8 mouse cellular contexts compared by ENCODE assay signal in genomic region chr4:43559519-43560242, GRCm38 (mm10). TPM values are rescaled to one million over a fixed set of nuclear protein-coding genes. Genes with fewer than 3 reads are reported as not detected.
DNase-seq lines count a peak whose midpoint lies in the region; ATAC-seq and TF ChIP-seq lines count a peak whose summit lies in the region.

No protein-coding gene starts in this region.

- WGBS in heart, embryonic 11.5 days (ENCODE audit: insufficient replicate concordance) = 52% methylated on average over 13 of the region's 13 CpGs
- WGBS in hindbrain, embryonic 10.5 days = 80% methylated on average over 13 of the region's 13 CpGs
- WGBS in macrophage (ENCODE audit: missing documents) = 3% methylated on average over 12 of the region's 13 CpGs

- H3K4me3 ChIP-seq in heart, embryonic 11.5 days (ENCODE audit: low read depth, low read length) = peak overlapping the region; percentile 97
- H3K4me3 ChIP-seq in C2C12 (ENCODE audit: insufficient read depth, poor library complexity, severe bottlenecking) (peak overlapping the region; percentile 86), macrophage (ENCODE audit: inconsistent target) (peak overlapping the region; percentile 94)
- H3K4me3 ChIP-seq in hindbrain, embryonic 10.5 days = peak overlapping the region; percentile 87

- H3K4me2 ChIP-seq in heart, embryonic 11.5 days = peak overlapping the region; percentile 79

- H3K4me1 ChIP-seq in heart, embryonic 11.5 days (ENCODE audit: control insufficient read depth, insufficient read depth, low read length) = peaks cover 52% of the 10 kb centered on the region
- peaks cover 60% of the 10 kb centered on the region for H3K4me1 ChIP-seq in hindbrain, embryonic 10.5 days (replicated peaks)

- H3K36me3 ChIP-seq in heart, embryonic 11.5 days (ENCODE audit: control insufficient read depth, insufficient read depth, low read length) = peaks cover 18% of the 10 kb centered on the region
- H3K36me3 ChIP-seq in C2C12 (ENCODE audit: control insufficient read depth, insufficient read depth) = peaks cover 28% of the 10 kb centered on the region
- peaks cover 41% of the 10 kb centered on the region for H3K36me3 ChIP-seq in hindbrain, embryonic 10.5 days
- peaks cover 33% of the 10 kb centered on the region for H3K36me3 ChIP-seq in macrophage (ENCODE audit: inconsistent target)

- H3K79me3 ChIP-seq in C2C12 (ENCODE audit: low read depth) = peaks cover 59% of the 10 kb centered on the region

- no peak for TF ChIP-seq CTCF in C2C12 (IDR thresholded peaks at IDR 0.05; ENCODE audit: control insufficient read depth, insufficient read depth, insufficient read length)

- H3K27ac ChIP-seq in heart, embryonic 11.5 days (ENCODE audit: low read depth, low read length) = peak overlapping the region; percentile 100
- peak overlapping the region; percentile 17 for H3K27ac ChIP-seq in hindbrain, embryonic 10.5 days
- peak overlapping the region; percentile 97 for H3K27ac ChIP-seq in macrophage

- intact Hi-C loops in heart, postnatal 10 days (cut with DNase I) = loop anchor here (2.0 to 10.0 kb wide), 2 partner anchors 27 to 525 kb away; partner anchors contain the start of gene Stoml2

- H3K9me3 ChIP-seq in heart, embryonic 11.5 days (replicated peaks; ENCODE audit: control insufficient read depth, low read length) = no peaks in the 10 kb centered on the region
- no peaks in the 10 kb centered on the region for H3K9me3 ChIP-seq in hindbrain, embryonic 10.5 days

- H3K9ac ChIP-seq in heart, embryonic 11.5 days (ENCODE audit: low read depth, low read length) = peak overlapping the region; percentile 99

- H3K79me2 ChIP-seq in C2C12 (ENCODE audit: control insufficient read depth, insufficient read depth) (peaks cover 87% of the 10 kb centered on the region), macrophage (ENCODE audit: inconsistent target) (peaks cover 87% of the 10 kb centered on the region)

- no peak for ATAC-seq in heart, embryonic 11.5 days (replicated peaks; ENCODE audit: insufficient number of reproducible peaks, low FRiP score, low TSS enrichment)
- no peak for ATAC-seq in inflammation-experienced regulatory T-cells, adult 6 months

- no peak for DNase-seq in heart, postnatal 10 days
- DNase-seq in hindbrain, embryonic 10.5 days (ENCODE audit: low spot score) = no peak
- DNase-seq in layer of hippocampus, adult 11-12 months (ENCODE audit: low spot score) = no peak
- DNase-seq in embryo, embryonic 11 days = no peak

- peak overlapping the region; percentile 86 for H3ac ChIP-seq in C2C12 (ENCODE audit: control insufficient read depth, insufficient read length, low read depth)

- no peaks in the 10 kb centered on the region for H3K27me3 ChIP-seq in heart, embryonic 11.5 days (ENCODE audit: control insufficient read depth, insufficient read depth, low read length)
- no peaks in the 10 kb centered on the region for H3K27me3 ChIP-seq in C2C12 (ENCODE audit: control insufficient read depth, insufficient read depth, insufficient read length)
- no peaks in the 10 kb centered on the region for H3K27me3 ChIP-seq in hindbrain, embryonic 10.5 days (ENCODE audit: insufficient read depth, poor library complexity, severe bottlenecking)

TF ChIP-seq in C2C12, 6 proteins besides CTCF, POLR2A, EP300 and RAD21:
- TF ChIP-seq CEBPB (IDR thresholded peaks at IDR 0.05; ENCODE audit: low read depth) = peak; percentile 88
- TF ChIP-seq MYOD1 (IDR thresholded peaks at IDR 0.05; ENCODE audit: control insufficient read depth, insufficient read length, low read depth) = peak; percentile 78
- no peak for TF ChIP-seq USF1 (IDR thresholded peaks at IDR 0.05; ENCODE audit: low read depth)

RNA-seq across cellular contexts. Expression of gene Creb3, which starts 2.5 kb away (rescaled TPM):
- polyA plus RNA-seq in heart, embryonic 11.5 days (2014; fragmentation: Nextera tagmentation; extraction: Ambion mirVana) = 59.7 and 77.1 TPM in 2 replicates
- total RNA-seq in heart, postnatal 10 days (2021) = 10 to 100 TPM; 57.2 to 61.8 TPM
- polyA plus RNA-seq in C2C12 (2012; fragmentation: generic; extraction: Trizol) = 52.4 TPM
- polyA plus RNA-seq in hindbrain, embryonic 10.5 days (2016; fragmentation: Nextera tagmentation; extraction: Ambion mirVana) = 40.7 and 53.3 TPM in 2 replicates
- total RNA-seq in macrophage (2018; cell fraction: chromatin; rRNA removed) = 100 to 1,000 TPM in 8 of 26 experiments, 10 to 100 TPM in 18; 29.0 to 168 (median 80.2) TPM
- 10 to 100 TPM; 35.3 to 65.4 (median 48.7) TPM for total RNA-seq in macrophage (2018; cell fraction: cytosol; rRNA removed)
- total RNA-seq in macrophage (2018; cell fraction: nucleus; rRNA removed) = 100 to 1,000 TPM in 1 of 26 experiments, 10 to 100 TPM in 25; 29.3 to 118 (median 53.9) TPM
- 33.3 to 58.6 TPM (median 47.6 TPM) in 3 replicates for polyA plus RNA-seq in macrophage (2018)
- 100 to 1,000 TPM in 1 of 3 experiments, 10 to 100 TPM in 2; 90.0 to 104 (median 99.8) TPM for polyA plus RNA-seq in inflammation-experienced regulatory T-cells, adult 6 months (2017; shearing (Covaris generic))

RNA-seq across cellular contexts. Expression of gene Tln1, which starts 2.8 kb away (rescaled TPM):
- polyA plus RNA-seq in heart, embryonic 11.5 days (2014; fragmentation: Nextera tagmentation; extraction: Ambion mirVana) = 74.2 and 86.2 TPM in 2 replicates
- total RNA-seq in heart, postnatal 10 days (2021) = 100 to 1,000 TPM; 147 to 167 TPM
- polyA plus RNA-seq in C2C12 (2012; fragmentation: generic; extraction: Trizol) (158 TPM), macrophage (2018) (179 to 305 TPM (median 276 TPM) in 3 replicates)
- polyA plus RNA-seq in hindbrain, embryonic 10.5 days (2016; fragmentation: Nextera tagmentation; extraction: Ambion mirVana) = 52.8 and 58.9 TPM in 2 replicates
- 100 to 1,000 TPM; 371 to 915 (median 599) TPM for total RNA-seq in macrophage (2018; cell fraction: chromatin; rRNA removed)
- total RNA-seq in macrophage (2018; cell fraction: cytosol; rRNA removed) = 100 to 1,000 TPM; 102 to 313 (median 224) TPM
- 1,000 to 10,000 TPM in 1 of 26 experiments, 100 to 1,000 TPM in 25; 373 to 1,005 (median 515) TPM for total RNA-seq in macrophage (2018; cell fraction: nucleus; rRNA removed)
- 100 to 1,000 TPM in 1 of 3 experiments, 10 to 100 TPM in 2; 77.8 to 132 (median 93.7) TPM for polyA plus RNA-seq in inflammation-experienced regulatory T-cells, adult 6 months (2017; shearing (Covaris generic))

RNA-seq across cellular contexts. Expression of gene Rgp1, which starts 18.8 kb away (rescaled TPM):
- polyA plus RNA-seq in heart, embryonic 11.5 days (2014; fragmentation: Nextera tagmentation; extraction: Ambion mirVana) = 20.1 and 32.5 TPM in 2 replicates
- 10 to 100 TPM; 42.1 to 45.5 TPM for total RNA-seq in heart, postnatal 10 days (2021)
- polyA plus RNA-seq in C2C12 (2012; fragmentation: generic; extraction: Trizol) (22.6 TPM), macrophage (2018) (17.6 to 45.0 TPM (median 21.9 TPM) in 3 replicates)
- 20.3 and 25.6 TPM in 2 replicates for polyA plus RNA-seq in hindbrain, embryonic 10.5 days (2016; fragmentation: Nextera tagmentation; extraction: Ambion mirVana)
- total RNA-seq in macrophage (2018; cell fraction: chromatin; rRNA removed) = 100 to 1,000 TPM in 3 of 26 experiments, 10 to 100 TPM in 23; 18.8 to 127 (median 60.4) TPM
- total RNA-seq in macrophage (2018; cell fraction: cytosol; rRNA removed) = 10 to 100 TPM; 12.4 to 25.8 (median 19.7) TPM
- 10 to 100 TPM; 16.6 to 67.8 (median 38.6) TPM for total RNA-seq in macrophage (2018; cell fraction: nucleus; rRNA removed)
- 10 to 100 TPM; 12.4 to 13.5 (median 12.6) TPM for polyA plus RNA-seq in inflammation-experienced regulatory T-cells, adult 6 months (2017; shearing (Covaris generic))

RNA-seq across cellular contexts. Expression of gene Gba2, which starts 19.0 kb away (rescaled TPM):
- 14.3 and 18.4 TPM in 2 replicates for polyA plus RNA-seq in heart, embryonic 11.5 days (2014; fragmentation: Nextera tagmentation; extraction: Ambion mirVana)
- 10 to 100 TPM; 15.4 to 15.6 TPM for total RNA-seq in heart, postnatal 10 days (2021)
- polyA plus RNA-seq in C2C12 (2012; fragmentation: generic; extraction: Trizol) (6.0 TPM), macrophage (2018) (5.4 to 9.2 TPM (median 8.6 TPM) in 3 replicates)
- polyA plus RNA-seq in hindbrain, embryonic 10.5 days (2016; fragmentation: Nextera tagmentation; extraction: Ambion mirVana) = 28.0 and 36.3 TPM in 2 replicates
- 10 to 100 TPM in 18 of 26 experiments, 1 to 10 TPM in 8; 2.7 to 52.8 (median 21.1) TPM for total RNA-seq in macrophage (2018; cell fraction: chromatin; rRNA removed)
- total RNA-seq in macrophage (2018; cell fraction: cytosol; rRNA removed) = 10 to 100 TPM in 2 of 26 experiments, 1 to 10 TPM in 24; 3.1 to 11.9 (median 7.6) TPM
- 10 to 100 TPM in 17 of 26 experiments, 1 to 10 TPM in 9; 4.5 to 31.6 (median 15.2) TPM for total RNA-seq in macrophage (2018; cell fraction: nucleus; rRNA removed)
- polyA plus RNA-seq in inflammation-experienced regulatory T-cells, adult 6 months (2017; shearing (Covaris generic)) = 10 to 100 TPM; 12.8 to 14.6 (median 14.2) TPM

RNA-seq across cellular contexts. Expression of gene Msmp, which starts 24.6 kb away (rescaled TPM):
- polyA plus RNA-seq in heart, embryonic 11.5 days (2014; fragmentation: Nextera tagmentation; extraction: Ambion mirVana) = not detected in 2 replicates
- under 1 TPM; 0.36 to 0.37 TPM for total RNA-seq in heart, postnatal 10 days (2021)
- polyA plus RNA-seq in C2C12 (2012; fragmentation: generic; extraction: Trizol) (not detected), macrophage (2018) (not detected in 3 replicates)
- 0.88 and 1.0 TPM in 2 replicates for polyA plus RNA-seq in hindbrain, embryonic 10.5 days (2016; fragmentation: Nextera tagmentation; extraction: Ambion mirVana)
- total RNA-seq in macrophage (2018; cell fraction: chromatin; rRNA removed) = not detected
- total RNA-seq in macrophage (2018; cell fraction: cytosol; rRNA removed) = not detected
- not detected for total RNA-seq in macrophage (2018; cell fraction: nucleus; rRNA removed)
- not detected for polyA plus RNA-seq in inflammation-experienced regulatory T-cells, adult 6 months (2017; shearing (Covaris generic))

Comparison
In these comparisons a context has a peak if more than half of its experiments do, and no peak if none do; other contexts are left out.
1. H3K27ac ChIP-seq: peak in every context shown above with its lines; median percentile 100 in heart, embryonic 11.5 days; 97 in macrophage; 17 in hindbrain, embryonic 10.5 days.